ENCODE assay signal across 22 mouse cellular contexts in the genomic region with DNA sequence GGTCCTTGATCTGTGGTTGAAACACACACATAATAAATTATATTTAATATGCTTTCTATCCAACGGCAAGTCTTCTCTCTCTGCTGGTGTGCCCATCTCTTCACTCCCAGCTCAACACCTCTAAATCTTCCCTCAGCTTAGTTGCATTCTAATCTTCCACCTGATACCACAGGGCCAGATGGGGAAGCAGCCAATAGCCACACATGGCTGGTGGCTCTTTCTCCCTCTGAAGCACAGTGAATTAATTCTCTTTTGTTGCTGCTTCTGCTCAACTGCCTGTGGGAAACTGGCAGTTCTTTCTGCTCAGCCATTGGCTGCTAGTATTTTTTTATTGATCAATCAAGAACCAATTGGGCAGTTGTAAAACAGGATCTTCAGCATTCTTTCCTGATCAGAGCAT.
DNase-seq lines count a peak whose midpoint lies in the region; ATAC-seq and TF ChIP-seq lines count a peak whose summit lies in the region.
"Had no signal": no experiment of that assay in that cellular context is flagged by ENCODE, and none has a peak within 500 bp of the region (broad histone marks: within the 10 kb centered on the region; RNA-seq: fewer than 3 reads in every experiment).

No protein-coding gene starts in this region.

- no peaks in the 10 kb centered on the region for H3K9me3 ChIP-seq in forebrain, embryonic 11.5 days (ENCODE audit: control insufficient read depth, low read length)
- no peaks in the 10 kb centered on the region for H3K9me3 ChIP-seq in forebrain, postnatal 0 days (ENCODE audit: low read length)
- H3K9me3 ChIP-seq in neural tube, embryonic 12.5 days, result no peaks in the 10 kb centered on the region
- no peaks in the 10 kb centered on the region for H3K9me3 ChIP-seq in neural tube, embryonic 15.5 days (replicated peaks)
- H3K9me3 ChIP-seq: embryonic facial prominence, embryonic 13.5 days; embryonic facial prominence, embryonic 15.5 days; forebrain, embryonic 12.5 days; forebrain, embryonic 15.5 days had no signal

- no peaks in the 10 kb centered on the region for H3K36me3 ChIP-seq in forebrain, embryonic 11.5 days (ENCODE audit: control insufficient read depth, insufficient read depth, low read length)
- H3K36me3 ChIP-seq in forebrain, postnatal 0 days (ENCODE audit: insufficient read depth), result no peaks in the 10 kb centered on the region
- no peaks in the 10 kb centered on the region for H3K36me3 ChIP-seq in neural tube, embryonic 12.5 days
- H3K36me3 ChIP-seq in neural tube, embryonic 15.5 days, result no peaks in the 10 kb centered on the region
- H3K36me3 ChIP-seq: embryonic facial prominence, embryonic 13.5 days; embryonic facial prominence, embryonic 15.5 days; forebrain, embryonic 12.5 days; forebrain, embryonic 15.5 days had no signal

- ATAC-seq in forebrain, embryonic 11.5 days (replicated peaks; ENCODE audit: low FRiP score), result 0 out of 2 replicates have a peak, but pooled peaks have one; percentile 14
- no peak for ATAC-seq in forebrain, postnatal 0 days
- peak; percentile 25; the same call in 1 of the 2 replicates for ATAC-seq in neural tube, embryonic 12.5 days (ENCODE audit: low FRiP score, low read depth)
- no peak for ATAC-seq in neural tube, embryonic 15.5 days (ENCODE audit: low FRiP score)
- ATAC-seq: forebrain, embryonic 15.5 days had no signal

- no peak overlapping the region for H3K4me2 ChIP-seq in forebrain, embryonic 11.5 days (ENCODE audit: low read depth, low read length, severe bottlenecking)
- H3K4me2 ChIP-seq in forebrain, postnatal 0 days (ENCODE audit: low read depth), result no peak overlapping the region
- no peak overlapping the region for H3K4me2 ChIP-seq in neural tube, embryonic 12.5 days (replicated peaks)
- no peak overlapping the region for H3K4me2 ChIP-seq in neural tube, embryonic 15.5 days
- H3K4me2 ChIP-seq: embryonic facial prominence, embryonic 13.5 days; embryonic facial prominence, embryonic 15.5 days; forebrain, embryonic 12.5 days; forebrain, embryonic 15.5 days had no signal

- no peaks in the 10 kb centered on the region for H3K4me1 ChIP-seq in forebrain, embryonic 11.5 days (replicated peaks; ENCODE audit: control insufficient read depth, insufficient read depth, low read length)
- no peaks in the 10 kb centered on the region for H3K4me1 ChIP-seq in forebrain, postnatal 0 days (ENCODE audit: insufficient read depth)
- no peaks in the 10 kb centered on the region for H3K4me1 ChIP-seq in neural tube, embryonic 12.5 days
- no peaks in the 10 kb centered on the region for H3K4me1 ChIP-seq in neural tube, embryonic 15.5 days
- H3K4me1 ChIP-seq: embryonic facial prominence, embryonic 13.5 days; embryonic facial prominence, embryonic 15.5 days; forebrain, embryonic 12.5 days; forebrain, embryonic 15.5 days had no signal

- H3K27ac ChIP-seq in forebrain, embryonic 11.5 days (ENCODE audit: low read depth, low read length), result no peak overlapping the region
- no peak overlapping the region for H3K27ac ChIP-seq in forebrain, postnatal 0 days (ENCODE audit: low read depth, low read length)
- H3K27ac ChIP-seq in neural tube, embryonic 12.5 days, result no peak overlapping the region
- H3K27ac ChIP-seq in neural tube, embryonic 15.5 days (replicated peaks), result no peak overlapping the region
- H3K27ac ChIP-seq in layer of hippocampus, adult 2 months, result no peak overlapping the region
- H3K27ac ChIP-seq: embryonic facial prominence, embryonic 13.5 days; embryonic facial prominence, embryonic 15.5 days; forebrain, embryonic 12.5 days; forebrain, embryonic 15.5 days had no signal

- no peak overlapping the region for H3K4me3 ChIP-seq in forebrain, embryonic 11.5 days (ENCODE audit: low read depth, low read length)
- no peak overlapping the region for H3K4me3 ChIP-seq in forebrain, postnatal 0 days (ENCODE audit: low read depth, low read length)
- no peak overlapping the region for H3K4me3 ChIP-seq in neural tube, embryonic 12.5 days
- no peak overlapping the region for H3K4me3 ChIP-seq in neural tube, embryonic 15.5 days (replicated peaks)
- H3K4me3 ChIP-seq in layer of hippocampus, adult 2 months, result no peak overlapping the region
- H3K4me3 ChIP-seq: embryonic facial prominence, embryonic 13.5 days; embryonic facial prominence, embryonic 15.5 days; erythroblast, embryonic 14.5 days; forebrain, embryonic 12.5 days; forebrain, embryonic 15.5 days had no signal

- no peak overlapping the region for H3K9ac ChIP-seq in forebrain, embryonic 11.5 days (ENCODE audit: low read length)
- H3K9ac ChIP-seq in forebrain, postnatal 0 days, result no peak overlapping the region
- no peak overlapping the region for H3K9ac ChIP-seq in neural tube, embryonic 12.5 days
- H3K9ac ChIP-seq in neural tube, embryonic 15.5 days (replicated peaks), result no peak overlapping the region
- H3K9ac ChIP-seq: embryonic facial prominence, embryonic 13.5 days; embryonic facial prominence, embryonic 15.5 days; forebrain, embryonic 12.5 days; forebrain, embryonic 15.5 days had no signal

- no peaks in the 10 kb centered on the region for H3K27me3 ChIP-seq in forebrain, embryonic 11.5 days (ENCODE audit: control insufficient read depth, insufficient read depth, low read length)
- no peaks in the 10 kb centered on the region for H3K27me3 ChIP-seq in forebrain, postnatal 0 days (ENCODE audit: insufficient read depth, low read length)
- no peaks in the 10 kb centered on the region for H3K27me3 ChIP-seq in neural tube, embryonic 12.5 days (replicated peaks)
- H3K27me3 ChIP-seq in neural tube, embryonic 15.5 days (replicated peaks), result no peaks in the 10 kb centered on the region
- H3K27me3 ChIP-seq: embryonic facial prominence, embryonic 13.5 days; embryonic facial prominence, embryonic 15.5 days; forebrain, embryonic 12.5 days; forebrain, embryonic 15.5 days had no signal

- DNase-seq in forebrain, embryonic 11.5 days (ENCODE audit: low spot score), result no peak
- DNase-seq in forebrain, postnatal 0 days, result no peak
- DNase-seq in heart, adult 11 months, result peak; percentile 80
- DNase-seq in heart, postnatal 25 days (ENCODE audit: low spot score), result no peak
- DNase-seq in A20 (ENCODE audit: low read depth, low spot score), result peak; percentile 2
- no peak for DNase-seq in layer of hippocampus, adult 2 months (ENCODE audit: low spot score in 2 of 2)
- DNase-seq: adrenal gland, adult 2 months; adrenal gland, postnatal 10 days; adrenal gland, postnatal 36 days; cerebellum, adult 11 months; cerebellum, adult 18-20 months; cerebellum, adult 8-10 months; cerebellum, adult 9-11 months; cerebellum, postnatal 36 days; embryo, embryonic 11 days had no signal

- intact Hi-C loops in heart, postnatal 25 days (cut with DNase I), result no loop called here

- TF ChIP-seq CTCF in forebrain, postnatal 0 days (IDR thresholded peaks at IDR 0.05; ENCODE audit: low read depth), result no peak
- no peak for TF ChIP-seq CTCF in layer of hippocampus, adult 2 months (conservative IDR thresholded peaks at IDR 0.05)

- WGBS in forebrain, embryonic 11.5 days, result 96% methylated on average over 1 of the region's 1 CpGs
- WGBS in forebrain, postnatal 0 days, result 81% methylated on average over 1 of the region's 1 CpGs
- WGBS in neural tube, embryonic 12.5 days, result 86% methylated on average over 1 of the region's 1 CpGs
- 45% methylated on average over 1 of the region's 1 CpGs for WGBS in neural tube, embryonic 15.5 days

Comparison
In these comparisons a context has a peak if more than half of its experiments do, and no peak if none do; other contexts are left out.
1. ATAC-seq: peak in forebrain, embryonic 11.5 days (single experiment) and neural tube, embryonic 12.5 days (single experiment); none in forebrain, postnatal 0 days (single experiment) and neural tube, embryonic 15.5 days (single experiment).
2. DNase-seq: peak in heart, adult 11 months (single experiment) and A20 (single experiment); none in forebrain, embryonic 11.5 days (single experiment), forebrain, postnatal 0 days (single experiment), heart, postnatal 25 days (single experiment) and layer of hippocampus, adult 2 months (0 of 2).